Mouse (Mus musculus) lung, postnatal 14 days (tissue): ENCODE results near the gene Ush2a.

Experiments used
- DNase-seq: peaks from one replicate; pipeline ENCODE4 v3.0.0; 2021

Gene Ush2a

GRCm38 (mm10) chr1:188805069-188805468 lies 543.2 kb downstream of the Ush2a start:
- peak; percentile 7 for DNase-seq

- DNase-seq: no peak
These were observed 544.0 kb downstream of the Ush2a start for GRCm38 (mm10) chr1:188805852-188806251.

GRCm38 (mm10) chr1:188810631-188811030 lies 548.8 kb downstream of the Ush2a start:
- DNase-seq: no peak

GRCm38 (mm10) chr1:188815072-188815471 lies 553.2 kb downstream of the Ush2a start:
- no peak for DNase-seq

- DNase-seq: no peak
These were observed 562.4 kb downstream of the Ush2a start for GRCm38 (mm10) chr1:188824195-188824594.

- DNase-seq: no peak
These were observed 563.2 kb downstream of the Ush2a start for GRCm38 (mm10) chr1:188824878-188825532.

- no peak for DNase-seq
These were observed 568.9 kb downstream of the Ush2a start for GRCm38 (mm10) chr1:188830527-188831407.

GRCm38 (mm10) chr1:188833906-188834305 lies 572.1 kb downstream of the Ush2a start:
- DNase-seq: no peak

GRCm38 (mm10) chr1:188834770-188835169 lies 572.9 kb downstream of the Ush2a start:
- no peak for DNase-seq

GRCm38 (mm10) chr1:188837613-188838295 lies 575.9 kb downstream of the Ush2a start:
- DNase-seq: no peak

- no peak for DNase-seq
These were observed 585.4 kb downstream of the Ush2a start for GRCm38 (mm10) chr1:188847242-188847641.

- DNase-seq: no peak
These were observed 591.0 kb downstream of the Ush2a start for GRCm38 (mm10) chr1:188852776-188853175.

- DNase-seq: no peak
These were observed 592.4 kb downstream of the Ush2a start for GRCm38 (mm10) chr1:188854240-188854639.

- DNase-seq: no peak
These were observed 593.2 kb downstream of the Ush2a start for GRCm38 (mm10) chr1:188855034-188855433.

- DNase-seq: no peak
These were observed 597.9 kb downstream of the Ush2a start for GRCm38 (mm10) chr1:188859718-188860117.

GRCm38 (mm10) chr1:188865881-188866280 lies 604.1 kb downstream of the Ush2a start:
- DNase-seq: peak; percentile 16

GRCm38 (mm10) chr1:188866515-188866914 lies 604.7 kb downstream of the Ush2a start:
- no peak for DNase-seq

GRCm38 (mm10) chr1:188878531-188879055 lies 616.8 kb downstream of the Ush2a start:
- DNase-seq: no peak

GRCm38 (mm10) chr1:188896906-188897551 lies 635.2 kb downstream of the Ush2a start:
- DNase-seq: no peak

- DNase-seq: no peak
These were observed 642.3 kb downstream of the Ush2a start for GRCm38 (mm10) chr1:188904091-188904490.

- DNase-seq: no peak
These were observed 644.4 kb downstream of the Ush2a start for GRCm38 (mm10) chr1:188906175-188906574.

- DNase-seq: no peak
These were observed 648.8 kb downstream of the Ush2a start for GRCm38 (mm10) chr1:188910656-188911055.

GRCm38 (mm10) chr1:188919946-188920345 lies 658.1 kb downstream of the Ush2a start:
- no peak for DNase-seq
